Mouse (Mus musculus): ENCODE data around the gene Sqstm1.
"Not testable (repeated sequence)": the region's sequence is repeated elsewhere in the genome, so short reads cannot be mapped to it uniquely, and the experiment has no call there.

Sqstm1 gene

GRCm38 (mm10) chr11:50207344-50207743 is 3.3 kb downstream of the Sqstm1 start:
- DNase-seq, result no peak

- DNase-seq, result peak; percentile 90
These were observed 4.6 kb downstream of the Sqstm1 start for GRCm38 (mm10) chr11:50206037-50206436.

- DNase-seq, result peak; percentile 94
These were observed 5.2 kb downstream of the Sqstm1 start for GRCm38 (mm10) chr11:50205434-50205833.

- peak; percentile 91 for DNase-seq
These were observed 7.3 kb downstream of the Sqstm1 start for GRCm38 (mm10) chr11:50203302-50203827.

- no peak for DNase-seq
These were observed 9.0 kb downstream of the Sqstm1 start for GRCm38 (mm10) chr11:50201590-50201989.

- DNase-seq, result no peak
These were observed 10.0 kb downstream of the Sqstm1 start for GRCm38 (mm10) chr11:50200613-50201012.

- DNase-seq, result no peak
These were observed 11.7 kb downstream of the Sqstm1 start for GRCm38 (mm10) chr11:50198916-50199315.

- no peak for DNase-seq
These were observed 12.3 kb downstream of the Sqstm1 start for GRCm38 (mm10) chr11:50198219-50198846.

- DNase-seq, result no peak
These were observed 13.1 kb downstream of the Sqstm1 start for GRCm38 (mm10) chr11:50197500-50197899.

- DNase-seq, result no peak
These were observed 15.8 kb downstream of the Sqstm1 start for GRCm38 (mm10) chr11:50194793-50195192.

GRCm38 (mm10) chr11:50194070-50194469 is 16.6 kb downstream of the Sqstm1 start:
- no peak for DNase-seq

GRCm38 (mm10) chr11:50192278-50192677 is 18.3 kb downstream of the Sqstm1 start:
- DNase-seq, result no peak

- DNase-seq, result no peak
These were observed 20.3 kb downstream of the Sqstm1 start for GRCm38 (mm10) chr11:50190362-50190761.

- DNase-seq, result peak; percentile 93
These were observed 21.9 kb downstream of the Sqstm1 start for GRCm38 (mm10) chr11:50188682-50189081.

GRCm38 (mm10) chr11:50184788-50185187 is 25.8 kb downstream of the Sqstm1 start:
- no peak for DNase-seq

- DNase-seq, result no peak
These were observed 27.9 kb downstream of the Sqstm1 start for GRCm38 (mm10) chr11:50182702-50183101.

GRCm38 (mm10) chr11:50180478-50181231 is 30.0 kb downstream of the Sqstm1 start:
- no peak for DNase-seq

GRCm38 (mm10) chr11:50178532-50179488 is 31.8 kb downstream of the Sqstm1 start:
- DNase-seq, result no peak

GRCm38 (mm10) chr11:50177111-50177510 is 33.5 kb downstream of the Sqstm1 start:
- no peak for DNase-seq

- DNase-seq, result no peak
These were observed 34.3 kb downstream of the Sqstm1 start for GRCm38 (mm10) chr11:50176351-50176750.

GRCm38 (mm10) chr11:50174730-50175187 is 35.9 kb downstream of the Sqstm1 start:
- DNase-seq, result peak; percentile 100

GRCm38 (mm10) chr11:50174111-50174729 is 36.4 kb downstream of the Sqstm1 start, which contains the start of gene Mrnip:
Gene Mrnip, plus strand, starts transcription at chr11:50174444.
- not testable (repeated sequence) for DNase-seq
